Mouse (Mus musculus): ENCODE measurements around the gene Cope. TPM values are rescaled to one million over a fixed set of nuclear protein-coding genes. Genes with fewer than 3 reads are reported as not detected.

Gene Cope
- total RNA-seq, 2 experiments from 2014 or later = 122 to 132 TPM

DNA sequence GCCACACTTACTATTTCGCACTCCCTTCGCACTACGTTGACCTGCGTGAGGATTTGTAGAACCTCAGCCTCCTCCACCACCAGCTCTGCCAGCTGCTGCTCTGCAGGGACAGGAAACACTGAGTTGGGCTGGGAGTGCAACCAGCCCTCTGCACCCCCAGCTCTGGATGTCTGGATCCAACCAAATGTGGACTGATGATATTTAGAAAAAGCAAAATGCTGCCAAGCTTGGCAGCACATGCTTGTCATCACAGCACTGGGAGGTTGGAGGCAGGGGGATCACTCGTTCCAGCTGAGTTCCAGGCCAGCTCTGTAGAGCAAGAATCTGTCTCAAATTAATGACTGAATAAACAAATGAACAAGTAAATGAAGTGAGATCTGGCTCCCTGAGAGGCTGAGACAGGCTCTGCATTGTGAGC is 8.3 kb upstream of the Cope start:
- intact Hi-C loops (cut with DNase I) = no loop called here
- DNase-seq (ENCODE audit: low spot score in 2 of 2) = no peak

GRCm38 (mm10) chr8:70300881-70301280 is 1.4 kb upstream of the Cope start:
- DNase-seq (ENCODE audit: low spot score in 2 of 2) = no peak
- intact Hi-C loops (cut with DNase I) = no loop called here

- intact Hi-C loops (cut with DNase I) = no loop called here
- DNase-seq (ENCODE audit: low spot score in 2 of 2) = no peak
Measured at GRCm38 (mm10) chr8:70302901-70303300, 583 bp downstream of the Cope start.

DNA sequence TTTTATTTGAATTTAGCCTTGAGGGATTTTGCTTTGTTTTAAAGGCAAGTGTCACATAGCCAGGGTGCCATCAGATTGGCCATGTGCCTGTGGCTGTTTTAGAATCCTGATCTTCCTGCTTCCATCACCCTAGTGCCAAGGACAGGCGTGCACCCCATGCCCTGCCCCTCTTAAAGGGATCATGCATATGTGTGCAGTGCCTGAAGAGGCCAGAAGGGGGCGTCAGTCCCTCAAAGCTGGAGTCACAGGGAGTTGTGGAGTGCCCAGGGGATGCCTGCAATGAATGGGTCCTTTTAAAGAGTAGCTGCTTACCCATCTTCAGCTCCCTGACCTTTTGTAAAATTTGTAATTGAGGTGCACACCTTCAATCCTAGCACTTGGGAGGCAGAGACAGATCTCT is 7.0 kb downstream of the Cope start:
- peak in 1 of 2 experiments; percentile 62 for DNase-seq (ENCODE audit: low spot score in 2 of 2)
- intact Hi-C loops (cut with DNase I) = no loop called here

GRCm38 (mm10) chr8:70313399-70313798 is 11.1 kb downstream of the Cope start:
- intact Hi-C loops (cut with DNase I) = no loop called here
- no peak for DNase-seq (ENCODE audit: low spot score in 2 of 2)

DNA sequence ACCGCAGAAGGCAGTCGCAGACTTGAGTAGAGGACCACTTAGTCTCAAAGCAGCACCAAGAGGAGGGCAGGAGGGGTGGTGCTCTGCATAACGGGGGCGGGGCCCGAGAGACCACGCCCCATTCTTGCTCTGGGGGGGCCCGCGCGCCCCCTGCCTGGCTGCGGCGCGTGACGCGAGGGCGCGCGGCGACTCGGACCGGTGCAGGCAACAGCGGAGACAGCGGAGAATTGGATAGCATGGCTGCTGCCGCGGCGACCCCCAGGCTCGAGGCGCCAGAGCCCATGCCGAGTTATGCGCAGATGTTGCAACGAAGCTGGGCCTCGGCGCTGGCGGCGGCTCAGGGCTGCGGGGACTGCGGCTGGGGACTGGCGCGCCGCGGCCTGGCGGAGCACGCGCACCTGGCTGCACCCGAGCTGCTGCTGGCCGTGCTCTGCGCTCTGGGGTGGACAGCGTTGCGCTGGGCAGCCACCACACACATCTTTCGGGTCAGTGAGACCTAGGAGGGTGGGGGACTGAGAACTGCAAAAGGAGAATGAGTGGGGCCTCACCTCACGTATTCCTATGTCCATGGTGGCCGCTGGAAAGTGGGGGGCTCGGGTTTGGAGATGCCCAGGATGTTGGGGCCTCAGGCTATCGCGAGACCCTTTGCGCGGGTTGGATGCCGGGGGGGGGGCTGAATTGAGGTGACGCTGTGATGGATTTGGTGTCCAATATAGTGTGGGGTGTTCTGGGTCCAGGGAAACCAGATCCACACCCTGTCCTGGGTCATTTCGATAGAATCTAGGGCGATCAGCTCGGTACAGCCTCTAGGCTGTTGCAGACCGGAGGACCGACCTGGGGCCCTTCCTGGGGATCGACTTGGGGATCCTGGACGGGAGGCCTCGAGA is 13.5 kb downstream of the Cope start, which contains the start of gene Cers1:
Gene Cers1 (plus strand): TSS at position 152 of the 887 bp plus-strand sequence.
- DNase-seq (ENCODE audit: low spot score in 2 of 2) = peak; percentile 81 to 87
- intact Hi-C loops (cut with DNase I) = no loop called here

- intact Hi-C loops (cut with DNase I) = no loop called here
Measured at GRCm38 (mm10) chr8:70316511-70317504, 14.5 kb downstream of the Cope start.

DNA sequence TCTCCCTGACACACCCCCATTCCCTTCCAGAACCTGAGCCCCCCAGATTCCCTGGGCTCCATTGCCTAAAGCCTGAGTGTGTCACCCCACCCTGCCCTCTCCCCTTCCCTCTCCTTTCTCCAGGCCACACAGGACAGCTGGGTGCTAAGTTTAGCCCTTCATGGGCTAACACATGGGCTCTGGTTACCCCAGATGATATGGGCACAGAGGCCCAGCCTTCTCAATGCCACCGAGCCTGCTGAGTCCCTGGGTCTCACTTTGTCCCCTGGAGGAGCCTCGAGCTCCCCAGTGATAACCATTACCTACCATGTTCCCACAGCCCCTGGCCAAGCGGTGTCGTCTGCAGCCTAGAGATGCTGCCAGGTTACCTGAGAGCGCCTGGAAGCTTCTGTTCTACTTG is 15.6 kb downstream of the Cope start:
- no peak for DNase-seq (ENCODE audit: low spot score in 2 of 2)
- intact Hi-C loops (cut with DNase I) = no loop called here

More at GRCm38 (mm10) chr8:70316511-70317504, 14.5 kb downstream of the Cope start:
- DNase-seq (ENCODE audit: low spot score in 2 of 2) = peak; percentile 91 to 97

DNA sequence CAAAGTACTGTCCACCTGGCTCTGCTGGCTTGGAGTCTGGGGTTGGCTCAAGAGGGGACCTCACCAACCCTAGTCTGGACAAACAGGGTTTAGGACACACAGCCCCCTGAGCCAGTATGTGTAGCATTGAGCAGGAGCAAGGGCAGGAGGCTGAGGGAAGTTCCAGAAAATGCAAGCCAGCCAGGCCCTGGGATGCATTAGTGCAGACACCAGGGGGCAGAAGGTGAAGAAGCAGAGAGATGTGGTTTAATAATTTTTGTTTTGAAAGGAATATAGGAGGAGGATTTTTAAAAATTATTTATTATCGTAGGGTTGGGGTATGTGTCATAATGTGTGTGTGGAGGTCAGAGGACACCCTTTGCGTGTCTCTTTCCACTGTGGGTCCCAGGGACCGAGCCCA is 21.4 kb downstream of the Cope start:
- DNase-seq (ENCODE audit: low spot score in 2 of 2) = no peak
- intact Hi-C loops (cut with DNase I) = no loop called here

- no peak for DNase-seq (ENCODE audit: low spot score in 2 of 2)
Measured at GRCm38 (mm10) chr8:70327512-70327911, 25.2 kb downstream of the Cope start.

DNA sequence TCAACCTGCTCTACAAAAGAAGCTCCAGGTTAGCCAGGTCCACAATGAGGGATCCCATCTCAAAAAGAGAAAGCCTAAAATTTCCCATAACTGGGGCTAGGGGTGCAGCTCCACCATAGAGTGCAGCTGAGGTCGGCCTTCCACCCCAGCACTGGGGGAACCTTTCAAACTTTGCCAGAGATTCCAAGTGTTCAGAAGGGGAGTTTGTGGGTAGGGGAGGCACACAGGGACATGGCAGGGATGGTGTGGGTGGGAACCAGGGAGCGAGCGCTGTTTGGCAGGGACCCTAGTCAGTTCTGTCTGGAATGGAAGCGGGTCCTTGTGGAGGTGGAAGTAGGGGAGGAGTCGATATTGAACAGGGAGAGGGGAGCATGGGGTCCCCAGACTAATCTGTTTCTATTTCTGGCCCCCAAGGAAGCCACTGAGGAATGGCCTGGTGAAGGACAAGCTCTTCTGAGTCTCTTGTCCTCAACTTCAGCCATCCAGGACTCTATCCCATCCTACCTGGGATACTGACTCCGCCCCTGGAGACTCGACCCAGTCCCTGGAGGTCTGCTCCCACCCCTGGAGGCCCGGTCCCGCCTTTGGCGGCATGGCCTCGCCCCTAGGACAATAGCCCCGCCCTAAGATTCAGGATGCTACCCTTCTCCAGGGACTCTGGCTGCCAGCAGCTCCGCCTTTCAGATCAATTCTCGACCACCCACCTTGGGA is 27.0 kb downstream of the Cope start, which contains the start of gene Gdf1:
Gene Gdf1 (plus strand): TSS at position 694 of the 711 bp plus-strand sequence.
- intact Hi-C loops (cut with DNase I) = no loop called here
- DNase-seq (ENCODE audit: low spot score in 2 of 2) = no peak

More at GRCm38 (mm10) chr8:70327512-70327911, 25.2 kb downstream of the Cope start:
- intact Hi-C loops (cut with DNase I) = no loop called here

- intact Hi-C loops (cut with DNase I) = no loop called here
- DNase-seq (ENCODE audit: low spot score in 2 of 2) = no peak
Measured at GRCm38 (mm10) chr8:70329835-70330740, 27.8 kb downstream of the Cope start.

- intact Hi-C loops (cut with DNase I) = no loop called here
- DNase-seq (ENCODE audit: low spot score in 2 of 2) = peak; percentile 73 to 89
Measured at GRCm38 (mm10) chr8:70330741-70331364, 28.5 kb downstream of the Cope start.

- no peak for DNase-seq (ENCODE audit: low spot score in 2 of 2)
Measured at GRCm38 (mm10) chr8:70331526-70331925, 29.2 kb downstream of the Cope start.

GRCm38 (mm10) chr8:70332070-70332877 is 30.0 kb downstream of the Cope start:
- intact Hi-C loops (cut with DNase I) = no loop called here
- peak; percentile 74 to 80 for DNase-seq (ENCODE audit: low spot score in 2 of 2)

More at GRCm38 (mm10) chr8:70331526-70331925, 29.2 kb downstream of the Cope start:
- intact Hi-C loops (cut with DNase I) = no loop called here

GRCm38 (mm10) chr8:70332878-70333202 is 30.5 kb downstream of the Cope start:
- intact Hi-C loops (cut with DNase I) = no loop called here

DNA sequence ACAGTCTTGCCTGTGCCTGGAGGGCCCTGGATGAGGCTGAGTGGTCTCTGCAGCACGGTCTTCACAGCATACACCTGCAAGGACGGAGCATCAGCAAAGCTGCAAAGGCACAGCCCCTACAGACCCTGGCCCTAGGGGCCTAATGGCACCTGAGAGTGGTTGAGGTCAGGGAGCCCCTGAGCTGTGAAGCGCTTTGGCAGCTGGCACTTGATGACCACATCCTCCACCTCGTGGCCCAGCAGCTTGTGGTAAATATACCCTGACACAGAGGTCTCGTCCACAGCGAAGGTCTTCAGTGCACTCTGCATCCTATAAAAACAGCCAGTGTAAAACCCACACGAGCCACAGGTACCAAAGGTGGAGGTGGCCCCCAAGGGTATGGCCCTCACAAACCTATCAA is 36.6 kb downstream of the Cope start:
- intact Hi-C loops (cut with DNase I) = no loop called here
- no peak for DNase-seq (ENCODE audit: low spot score in 2 of 2)

More at GRCm38 (mm10) chr8:70332878-70333202, 30.5 kb downstream of the Cope start:
- DNase-seq (ENCODE audit: low spot score in 2 of 2) = no peak

Measured in left cerebral cortex, postnatal 14 days (tissue).